Mouse (Mus musculus) right cerebral cortex, postnatal 10 days (tissue): ENCODE results near the gene Tspan33.
A peak's percentile ranks its signal among the peaks of the same experiment; 100 is the strongest.
"Not testable (repeated sequence)": the region's sequence is repeated elsewhere in the genome, so short reads cannot be mapped to it uniquely, and the experiment has no call there.

Source experiments
- DNase-seq, 2 experiments: peaks; one replicate each; pipeline ENCODE4 v3.0.0; 2021; ENCODE audit warnings: low spot score in 2 of 2

Tspan33 gene

DNA sequence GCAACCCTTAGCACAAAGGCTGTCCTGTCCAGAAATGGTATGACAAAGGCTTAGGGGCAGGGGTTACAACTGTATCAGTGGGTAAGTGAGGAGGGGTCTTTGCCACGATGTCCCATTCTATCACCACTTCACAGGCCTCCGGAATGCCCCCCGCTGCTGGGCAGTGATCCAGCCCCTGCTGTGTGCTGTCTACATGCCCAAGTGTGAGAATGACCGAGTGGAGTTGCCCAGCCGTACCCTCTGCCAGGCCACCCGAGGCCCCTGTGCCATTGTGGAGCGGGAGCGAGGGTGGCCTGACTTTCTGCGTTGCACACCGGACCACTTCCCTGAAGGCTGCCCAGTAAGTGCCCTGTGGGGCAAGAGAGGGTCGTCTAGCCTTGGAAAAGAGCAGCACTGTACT lies 59.3 kb downstream of the Tspan33 start:
- no peak for DNase-seq

DNA sequence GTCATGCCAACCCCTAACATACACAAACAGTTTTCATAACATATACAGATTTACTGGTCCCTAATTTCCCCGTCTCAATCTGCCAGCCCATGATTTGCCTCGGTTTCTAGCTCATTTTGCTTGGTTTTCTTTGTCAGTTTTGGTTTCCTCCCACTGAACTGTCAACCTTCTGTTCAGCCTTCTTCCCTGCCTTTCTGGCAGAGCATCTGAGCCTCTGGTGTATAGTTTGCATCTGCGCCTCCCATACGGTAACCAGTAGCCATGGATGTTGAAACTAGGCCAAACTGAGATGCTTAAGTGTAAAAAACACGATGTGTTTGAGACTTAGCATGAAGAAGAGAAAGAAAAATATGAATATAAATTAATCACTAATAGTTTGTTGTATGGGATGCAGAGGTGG lies 62.0 kb downstream of the Tspan33 start:
- DNase-seq = peak; percentile 44 to 70

DNA sequence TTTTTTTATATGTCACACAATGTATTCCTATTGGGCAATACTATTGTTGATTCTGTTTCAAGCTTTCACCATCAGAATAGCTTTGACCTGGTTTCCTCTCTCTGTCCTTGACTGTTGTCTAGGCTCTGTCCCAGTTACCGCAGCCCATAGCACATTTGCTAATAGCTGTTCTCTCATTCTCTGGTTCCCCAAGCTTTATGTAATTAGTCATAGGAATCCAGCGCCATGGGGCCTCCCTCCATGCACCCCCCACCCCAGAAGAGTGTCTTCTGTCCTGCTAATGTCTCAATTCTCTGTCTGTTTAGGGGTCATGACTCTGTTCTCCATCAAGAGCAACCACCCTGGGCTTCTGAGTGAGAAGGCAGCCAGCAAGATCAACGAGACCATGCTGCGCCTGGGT lies 62.5 kb downstream of the Tspan33 start:
- no peak for DNase-seq

DNA sequence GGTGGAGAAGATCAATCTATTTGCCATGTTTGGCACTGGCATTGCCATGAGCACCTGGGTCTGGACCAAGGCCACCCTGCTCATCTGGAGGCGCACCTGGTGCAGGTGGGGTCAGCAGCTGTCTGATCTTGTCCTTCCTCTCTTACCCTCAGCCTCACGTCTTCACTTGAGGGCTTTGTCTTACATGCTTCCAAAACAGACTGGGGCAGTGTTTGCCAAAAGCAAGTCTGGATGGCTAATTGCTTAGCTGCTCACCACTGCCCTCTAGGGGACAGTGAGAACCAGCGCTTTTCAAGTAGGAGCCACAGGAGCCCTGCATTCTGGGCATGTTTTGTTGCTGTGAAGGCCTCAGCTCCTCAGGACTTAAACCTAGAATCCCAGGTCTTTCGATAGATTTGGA lies 64.4 kb downstream of the Tspan33 start:
- DNase-seq = peak; percentile 78 to 83

DNA sequence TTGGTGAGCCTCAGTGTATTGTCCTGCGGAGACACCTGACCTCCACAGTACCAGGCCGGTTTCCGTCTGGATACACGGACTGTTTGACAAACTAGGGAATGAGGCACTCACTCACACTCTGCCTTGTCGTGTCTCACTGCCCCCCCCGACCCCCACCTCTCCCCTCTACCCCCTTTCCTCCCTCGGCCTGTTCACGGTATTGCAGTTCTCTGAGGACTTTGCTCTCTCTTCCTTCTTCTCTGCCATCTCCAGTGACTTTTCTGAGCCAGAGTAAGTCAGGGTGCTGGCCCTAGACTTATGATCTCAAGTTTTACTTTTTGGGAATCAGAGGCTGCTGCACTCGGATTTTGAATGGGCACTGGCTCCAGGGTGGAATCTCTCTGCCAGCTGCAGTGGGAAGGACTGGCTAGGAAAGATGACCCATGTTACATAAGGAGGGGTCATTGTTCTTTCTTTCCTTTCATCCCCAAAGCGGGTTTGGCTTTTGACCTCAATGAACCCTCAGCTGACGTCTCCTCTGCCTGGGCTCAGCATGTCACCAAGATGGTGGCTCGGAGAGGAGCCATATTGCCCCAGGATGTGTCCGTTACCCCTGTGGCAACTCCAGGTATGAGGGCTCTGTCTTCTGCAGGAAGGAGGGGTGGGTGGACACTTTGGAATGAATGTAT lies 65.1 kb downstream of the Tspan33 start:
- no peak for DNase-seq

DNA sequence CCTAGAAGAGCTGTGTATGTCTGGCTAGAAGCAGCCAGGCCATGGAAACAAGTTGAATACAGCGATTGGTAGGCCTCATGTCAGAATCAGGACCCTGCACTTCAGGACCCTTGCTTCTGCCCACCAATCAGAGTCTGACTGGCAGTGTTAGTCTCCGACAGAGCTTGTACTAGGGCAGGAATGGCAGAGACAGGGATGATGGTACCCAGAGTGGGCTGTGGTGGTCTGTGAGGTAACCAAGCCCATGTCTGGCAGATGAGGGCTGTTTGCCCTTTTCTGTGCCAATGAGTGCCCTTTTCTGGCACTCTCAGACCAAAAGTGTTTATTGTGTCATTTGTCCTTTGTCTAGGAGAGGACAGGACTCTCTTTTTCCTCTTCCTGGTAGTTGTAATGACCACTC lies 66.4 kb downstream of the Tspan33 start:
- not testable (repeated sequence) for DNase-seq

DNA sequence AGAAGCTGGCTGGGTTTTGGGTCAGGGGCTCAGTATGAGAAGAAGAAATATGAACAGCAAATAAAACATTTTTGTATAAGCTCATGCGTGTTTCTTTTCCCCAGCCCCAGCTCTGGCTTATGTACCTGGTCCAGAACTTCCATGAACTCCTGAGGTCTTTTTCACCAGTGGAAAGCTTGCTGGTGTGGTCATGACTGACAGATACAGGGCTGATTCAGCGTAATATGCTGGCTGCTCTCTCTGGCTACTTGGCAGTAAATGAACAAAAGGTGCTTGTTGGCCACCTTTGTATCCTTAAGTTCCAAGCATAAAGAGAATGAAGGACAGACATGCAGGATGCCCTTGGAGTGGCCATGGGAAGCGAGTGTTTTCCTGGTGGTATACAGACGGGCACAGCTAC lies 67.3 kb downstream of the Tspan33 start:
- no peak for DNase-seq

DNA sequence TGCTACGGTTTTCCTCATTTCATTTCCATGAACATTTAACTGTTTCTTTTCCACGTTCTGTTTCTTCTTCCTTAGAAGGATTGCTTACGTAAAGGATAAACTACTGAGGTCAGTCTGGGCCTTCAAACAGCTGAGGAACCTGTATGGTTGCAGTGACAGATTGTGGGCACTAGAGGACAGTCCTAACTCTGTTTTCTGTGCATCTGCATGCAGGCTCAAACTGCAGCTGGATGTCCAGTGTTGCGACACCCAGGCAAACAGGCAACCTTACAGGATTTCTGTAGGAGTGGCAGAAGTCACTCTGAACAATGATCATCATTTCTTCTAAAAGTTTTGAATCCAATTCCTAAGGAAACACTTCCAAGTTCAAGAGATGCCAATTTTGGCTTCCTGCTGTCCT lies 68.5 kb downstream of the Tspan33 start:
- no peak for DNase-seq

DNA sequence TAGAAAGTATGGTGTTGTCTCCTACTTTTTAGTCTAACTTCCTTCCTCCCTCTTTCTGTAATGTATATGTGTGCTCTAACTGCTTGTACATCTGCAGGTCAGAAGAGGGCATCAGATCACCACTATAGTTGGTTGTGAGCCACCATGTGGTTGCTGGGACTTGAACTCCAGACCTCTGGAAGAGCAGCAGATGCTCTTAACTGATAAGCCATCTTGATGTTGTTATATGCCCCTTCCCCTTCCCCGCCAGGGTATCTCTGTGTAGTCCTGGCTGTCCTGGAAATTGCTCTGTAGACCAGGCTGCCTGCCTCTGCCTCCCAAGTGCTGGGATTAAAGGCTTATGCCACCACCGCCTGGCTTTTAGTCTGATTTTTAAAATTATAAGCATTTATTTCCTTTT lies 72.9 kb downstream of the Tspan33 start:
- no peak for DNase-seq
